Mouse (Mus musculus) fat pad, adult 2 months (tissue): ENCODE results near the gene Cryl1.

ENCODE experiments used
- DNase-seq: peaks from one replicate; pipeline ENCODE4 v3.0.0-alpha.2; 2011; ENCODE audit warnings: low read depth, low spot score; ENCODE audit errors: extremely low read depth

Cryl1 gene

GRCm38 (mm10) chr14:57375205-57375604, 23.1 kb downstream of the Cryl1 start:
- no peak for DNase-seq

DNA sequence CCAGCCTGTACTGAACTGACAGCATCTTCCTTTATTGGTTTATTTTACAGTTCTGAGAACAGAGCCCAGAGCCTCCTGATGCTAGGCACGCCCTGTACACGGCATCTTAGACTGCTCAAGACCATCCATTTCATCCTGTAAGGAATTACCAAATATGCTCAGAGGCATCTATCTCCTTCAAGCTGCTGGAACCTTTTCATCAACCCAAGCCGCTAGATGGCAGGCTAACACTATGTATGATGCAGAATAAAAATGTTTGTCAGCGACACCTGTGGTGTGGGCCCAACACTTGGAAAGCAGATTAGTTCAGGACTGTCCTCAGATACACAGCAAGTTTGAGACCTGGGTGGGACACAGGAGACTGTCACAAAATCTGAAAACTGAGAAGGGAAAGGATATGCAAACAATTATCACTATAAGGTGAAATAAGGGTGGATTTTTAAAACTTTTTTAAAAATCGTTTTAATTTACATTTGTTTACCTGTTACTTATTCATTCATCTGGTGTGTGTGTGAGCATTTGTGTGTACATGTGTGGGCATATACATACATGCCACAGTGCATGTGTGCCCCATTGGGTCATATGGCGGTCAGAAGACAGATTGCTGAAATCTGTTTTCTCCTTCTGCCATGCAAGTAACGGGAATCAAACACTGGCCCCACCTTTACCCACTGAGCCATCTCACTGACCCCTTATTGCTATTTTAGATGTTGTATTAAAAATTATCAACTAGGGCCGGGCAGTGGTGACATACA, 25.8 kb downstream of the Cryl1 start:
- DNase-seq, result no peak

GRCm38 (mm10) chr14:57367327-57367726, 31.0 kb downstream of the Cryl1 start:
- no peak for DNase-seq

DNA sequence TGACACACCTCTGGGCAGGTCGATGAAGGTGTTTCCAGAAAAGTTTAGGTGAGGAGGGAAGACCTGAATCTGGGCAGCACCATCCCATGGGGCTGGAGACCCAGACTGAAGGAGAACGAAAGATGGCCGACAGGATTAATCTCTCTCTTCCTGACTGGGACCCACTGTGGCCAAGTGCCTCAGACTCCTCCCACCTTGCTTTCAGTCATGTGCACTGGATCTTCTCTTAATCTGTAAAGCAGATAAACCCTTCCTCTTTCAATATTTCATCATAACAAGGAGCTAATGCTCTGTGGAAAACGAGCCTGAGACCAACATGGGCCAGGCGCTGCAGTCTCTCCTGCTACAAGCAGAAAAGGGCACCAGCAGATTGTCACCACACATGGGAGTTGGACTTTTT, 31.6 kb downstream of the Cryl1 start:
- no peak for DNase-seq

DNA sequence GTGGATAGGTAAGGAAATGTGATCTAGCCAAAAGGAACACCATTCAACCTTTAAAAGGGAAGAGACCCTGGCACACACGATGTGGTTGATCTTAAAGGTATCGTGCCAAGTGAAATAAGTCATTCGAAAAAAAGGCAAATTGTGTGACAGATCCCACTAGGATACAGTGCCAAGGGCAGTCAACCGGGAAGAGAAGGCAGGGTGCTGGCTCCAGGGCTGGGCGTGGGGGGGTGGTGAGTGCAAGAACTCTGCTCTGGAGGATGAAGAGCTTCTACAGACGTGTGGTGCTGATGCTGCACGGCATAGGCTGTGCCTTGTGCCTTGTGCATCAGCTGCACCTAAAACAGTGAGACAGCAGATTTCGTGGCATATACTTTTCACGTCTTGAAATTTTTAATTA, 33.0 kb downstream of the Cryl1 start:
- no peak for DNase-seq

DNA sequence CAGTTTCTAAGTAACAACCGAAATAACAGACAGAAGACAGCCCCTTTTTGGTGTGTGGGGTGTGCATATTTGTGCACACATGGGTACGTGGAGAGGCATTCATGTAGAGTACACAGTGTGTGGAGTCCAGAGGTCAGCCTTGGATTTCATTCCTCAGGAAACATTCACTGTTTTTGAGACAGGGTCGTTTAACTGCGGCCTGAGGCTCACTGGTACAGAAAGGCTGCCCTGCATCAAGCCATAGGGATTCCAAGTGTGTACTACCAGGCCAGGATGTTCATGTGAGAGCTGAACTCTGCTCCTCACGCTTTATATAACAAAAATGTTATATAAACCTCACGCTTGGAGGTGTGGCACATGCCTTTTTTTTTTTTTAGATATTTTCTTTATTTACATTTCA, 34.5 kb downstream of the Cryl1 start:
- DNase-seq, result no peak

GRCm38 (mm10) chr14:57362726-57363660, 35.3 kb downstream of the Cryl1 start:
- DNase-seq, result no peak

GRCm38 (mm10) chr14:57357030-57357429, 41.3 kb downstream of the Cryl1 start:
- DNase-seq, result no peak

GRCm38 (mm10) chr14:57351521-57352235, 46.7 kb downstream of the Cryl1 start:
- DNase-seq, result no peak

- DNase-seq, result no peak
These were observed 48.4 kb downstream of the Cryl1 start for GRCm38 (mm10) chr14:57349955-57350354.

- no peak for DNase-seq
These were observed 50.2 kb downstream of the Cryl1 start for GRCm38 (mm10) chr14:57348155-57348554.

GRCm38 (mm10) chr14:57346135-57346534, 52.2 kb downstream of the Cryl1 start:
- no peak for DNase-seq

DNA sequence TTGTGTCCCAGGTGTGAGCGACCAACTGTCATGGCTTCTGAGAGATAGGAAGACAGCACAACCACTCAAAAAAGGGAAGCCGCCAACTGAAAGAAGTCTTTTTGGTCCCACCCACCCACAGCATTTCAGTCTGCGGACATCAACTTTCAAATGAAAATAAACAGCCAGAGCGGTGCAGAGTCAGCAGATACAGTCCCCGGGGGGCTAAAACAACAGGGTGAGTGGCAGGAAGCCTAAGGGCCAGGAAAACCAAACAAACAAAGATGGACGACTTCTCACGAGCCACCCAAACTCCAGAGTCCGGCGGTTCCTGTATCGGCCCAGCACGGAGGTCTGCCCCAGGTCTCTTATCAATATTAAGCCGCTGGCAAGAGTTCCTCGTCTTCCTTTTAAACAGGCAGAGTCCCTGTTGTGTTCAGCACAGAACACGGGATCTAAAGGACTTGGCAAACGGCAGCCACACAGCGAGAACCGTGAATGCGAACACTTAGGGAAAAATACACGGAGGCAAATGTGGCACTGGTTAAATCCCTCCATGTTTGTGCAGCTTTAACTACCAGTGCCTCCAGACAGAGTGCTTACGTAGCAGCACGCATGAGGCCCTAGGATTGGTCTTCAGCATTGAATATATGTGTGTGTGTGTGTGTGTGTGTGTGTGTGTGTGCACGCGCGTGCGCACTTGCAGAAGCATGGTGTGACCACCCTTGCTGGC, 53.4 kb downstream of the Cryl1 start:
- DNase-seq, result no peak

DNA sequence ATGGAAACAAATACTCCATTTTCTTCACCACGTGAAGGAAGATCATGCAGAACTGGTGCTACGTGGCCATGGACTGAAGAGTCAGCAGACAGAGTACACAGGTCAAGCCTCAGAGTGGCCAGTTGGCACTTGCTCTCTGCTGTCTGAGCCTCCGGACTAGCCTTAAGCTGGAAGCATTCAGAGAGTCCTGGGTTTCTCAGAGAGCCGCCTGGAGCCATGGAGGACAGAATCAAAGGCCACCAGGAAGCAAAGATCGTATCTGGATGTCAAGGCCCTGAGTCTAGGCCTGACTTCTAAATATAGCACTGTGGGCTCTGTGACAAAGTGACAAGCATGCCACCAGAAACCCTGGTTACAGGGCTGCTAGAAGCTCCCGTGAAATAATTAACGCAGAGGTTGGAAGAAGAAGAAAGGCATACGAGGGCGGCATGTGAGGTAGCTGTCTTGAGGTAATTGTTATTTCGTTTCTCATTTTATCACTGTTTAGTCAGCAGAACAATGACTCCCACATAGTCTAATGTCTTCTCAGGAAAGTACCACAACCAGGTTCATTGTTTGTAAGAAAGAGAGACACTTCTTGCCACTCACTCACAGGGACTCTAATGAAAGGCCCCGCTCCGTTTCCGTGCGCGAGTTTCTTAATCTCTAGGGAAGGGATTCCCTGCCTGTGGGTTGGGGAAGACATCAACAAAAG, 55.1 kb downstream of the Cryl1 start:
- DNase-seq, result no peak

GRCm38 (mm10) chr14:57342316-57343055, 55.8 kb downstream of the Cryl1 start:
- DNase-seq, result peak; percentile 66

DNA sequence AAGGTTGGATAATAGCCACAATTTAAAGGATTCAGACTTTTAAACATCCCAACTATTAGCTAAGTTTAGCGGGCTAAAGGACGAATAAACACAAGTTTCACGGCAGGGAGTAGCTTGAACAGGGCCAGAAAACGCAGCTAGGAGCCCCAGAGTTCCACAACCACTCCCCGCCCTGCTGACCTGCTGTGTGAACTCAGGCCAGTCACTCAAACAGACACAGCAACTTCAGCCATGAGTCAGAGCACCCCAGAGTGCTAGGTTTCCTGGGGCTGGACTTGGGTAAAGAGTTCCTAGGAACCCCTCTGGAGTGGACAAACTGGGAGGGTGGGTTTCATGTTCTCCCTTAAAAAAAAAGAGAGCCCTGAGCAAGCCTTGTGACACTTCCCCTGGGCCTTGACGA, 59.7 kb downstream of the Cryl1 start:
- DNase-seq, result no peak

DNA sequence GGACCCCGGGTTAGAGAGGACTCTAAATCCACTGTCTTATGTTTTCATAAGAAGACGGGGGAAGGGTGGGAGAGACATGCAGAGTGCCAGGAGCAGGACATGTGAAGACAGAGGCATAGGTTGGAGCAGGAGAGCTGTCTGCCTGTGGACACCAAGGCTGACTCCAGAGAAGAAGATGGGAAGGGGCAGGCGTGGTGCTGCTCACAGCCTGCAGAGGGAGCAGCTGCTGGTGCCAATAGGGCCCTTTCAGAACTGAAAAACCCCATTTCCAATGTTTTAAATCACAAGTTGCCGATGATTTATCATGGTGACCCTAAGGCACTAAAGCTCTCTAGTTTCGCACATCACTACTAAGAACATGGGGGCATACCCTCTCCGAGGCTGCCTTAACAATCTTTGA, 63.5 kb downstream of the Cryl1 start:
- DNase-seq, result no peak

DNA sequence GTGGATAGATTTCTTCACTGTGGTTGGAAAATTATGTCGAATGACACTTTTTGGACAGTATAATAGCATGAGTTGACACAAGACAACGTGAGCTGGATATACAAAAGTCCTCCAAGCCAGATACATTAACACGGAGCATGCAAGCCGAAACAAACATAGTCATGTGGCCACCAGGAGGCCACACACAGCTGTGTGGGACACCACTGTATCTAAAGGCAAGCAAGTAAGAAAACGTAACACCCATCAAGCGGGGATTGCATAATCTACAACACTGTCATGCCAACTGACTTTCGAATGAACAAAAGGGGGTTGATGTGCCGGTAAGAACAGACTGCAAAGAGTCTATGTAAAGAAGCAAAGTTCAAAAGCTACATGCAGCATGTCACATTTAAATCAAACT, 65.8 kb downstream of the Cryl1 start:
- no peak for DNase-seq

GRCm38 (mm10) chr14:57331097-57331496, 67.2 kb downstream of the Cryl1 start:
- DNase-seq, result no peak

DNA sequence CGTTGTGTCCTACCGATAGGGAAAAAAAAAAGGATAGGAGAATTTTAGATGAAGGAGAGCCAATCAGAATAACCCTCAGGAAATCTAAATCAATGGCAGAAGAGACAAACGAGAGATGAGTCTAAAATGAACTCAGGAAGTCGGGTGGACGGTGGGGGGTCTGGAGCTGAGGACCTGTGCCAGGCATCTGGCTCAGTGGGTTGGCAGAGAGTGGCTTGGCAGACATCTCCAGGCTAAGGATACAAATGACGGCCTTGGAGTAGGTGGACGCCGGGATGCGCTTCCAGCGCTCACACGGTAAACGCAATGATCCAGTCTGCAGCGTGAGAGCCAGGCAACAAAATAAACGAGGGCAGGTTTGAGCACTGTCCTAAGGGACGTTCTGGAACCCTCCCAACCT, 68.7 kb downstream of the Cryl1 start:
- DNase-seq, result no peak
